Mouse (Mus musculus): ENCODE results near the gene Tmem63a. TPM values are rescaled to one million over a fixed set of nuclear protein-coding genes. Genes with fewer than 3 reads are reported as not detected.

Gene Tmem63a
- total RNA-seq, 2 experiments from 2014 or later, result 6.6 to 8.5 TPM

DNA sequence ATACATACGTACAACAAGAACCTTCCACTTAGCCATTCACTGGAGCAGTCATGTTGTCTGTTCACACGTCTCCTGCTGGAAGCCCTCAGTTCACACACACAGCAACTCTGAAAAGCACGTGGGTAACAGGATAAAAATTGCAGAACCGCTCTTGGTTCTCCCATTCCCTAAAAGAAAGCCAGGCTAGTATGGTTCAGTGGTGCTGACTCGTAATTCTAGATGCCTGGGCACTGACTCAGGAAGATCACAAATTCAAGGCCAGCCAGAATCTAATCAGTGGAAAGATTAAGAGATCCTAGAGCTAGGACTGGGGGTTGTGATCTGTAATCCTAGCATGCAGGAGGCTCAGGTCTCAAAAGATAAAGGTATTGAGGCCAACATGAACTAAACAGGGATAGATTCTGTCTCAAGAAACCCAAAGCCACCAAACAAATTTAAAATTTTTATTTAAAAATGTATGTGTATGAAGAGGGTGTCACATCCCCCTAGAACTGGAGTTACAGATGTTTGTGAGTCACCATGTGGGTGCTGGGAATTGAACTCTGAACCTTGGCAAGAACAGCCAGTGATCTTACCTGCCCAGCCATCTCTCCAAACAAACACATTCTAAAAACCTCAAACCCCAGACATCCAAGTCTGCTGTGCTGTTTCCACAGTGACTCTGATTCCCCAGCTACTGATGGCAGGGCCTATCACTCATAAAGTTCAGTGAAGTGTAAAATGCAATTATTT is 78.8 kb downstream of the Tmem63a start, which contains the start of gene Ephx1:
TSS of gene Ephx1 (minus strand) at position 149 of the 732 bp plus-strand sequence.
- no peak for ATAC-seq (replicated peaks; ENCODE audit: low FRiP score, poor library complexity, severe bottlenecking)

DNA sequence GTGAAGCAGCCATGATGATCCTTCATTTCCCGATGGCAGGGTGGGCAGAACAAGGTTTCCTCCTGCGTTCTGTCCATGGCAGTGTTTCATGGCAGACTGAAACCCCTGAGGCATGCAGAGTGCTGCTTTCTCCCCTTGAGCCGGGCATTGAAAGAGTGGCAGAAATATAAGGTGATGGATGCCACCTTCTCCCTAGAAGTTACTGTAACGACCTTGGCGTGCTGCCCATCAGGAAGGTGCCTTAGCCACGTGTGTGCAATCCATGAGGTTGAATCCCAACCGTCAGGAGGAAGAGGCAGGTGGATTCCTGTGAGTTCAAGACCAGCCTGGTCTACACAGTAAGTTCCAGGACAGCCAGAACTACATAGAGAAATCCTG is 79.3 kb downstream of the Tmem63a start:
- ATAC-seq (replicated peaks; ENCODE audit: low FRiP score, poor library complexity, severe bottlenecking), result no peak

DNA sequence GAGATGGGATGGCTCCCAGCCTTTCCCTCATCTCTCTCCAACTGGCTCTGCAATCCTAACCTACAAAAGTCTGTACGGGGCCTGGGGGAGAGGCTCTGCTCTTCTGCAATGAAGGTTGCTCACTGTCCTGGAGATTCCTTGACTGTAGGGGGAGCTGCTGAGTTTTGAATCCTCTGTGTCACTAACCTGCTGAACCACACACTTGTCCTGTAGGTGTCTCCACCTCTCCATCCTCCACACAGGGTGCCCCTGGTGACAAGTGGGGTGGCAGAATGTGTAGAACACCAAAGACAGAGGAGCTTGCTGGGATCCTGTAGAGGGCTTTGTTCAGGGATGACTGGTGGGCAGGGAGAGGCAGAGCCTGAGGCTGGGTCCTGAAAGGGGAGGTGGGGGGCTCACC is 80.1 kb downstream of the Tmem63a start:
- ATAC-seq (replicated peaks; ENCODE audit: low FRiP score, poor library complexity, severe bottlenecking), result peak; percentile 86

Other genes starting within 250 kb of the Tmem63a start
- not detected in 2 replicates for gene Mixl1, start 245.3 kb upstream of the Tmem63a start, total RNA-seq (2015; ENCODE audit: low replicate concordance)
- 0.28 TPM in 1 of 2 replicates, not detected in the other for gene Mixl1, start 245.3 kb upstream of the Tmem63a start, total RNA-seq (2017; ENCODE audit: low replicate concordance)
- gene Acbd3, start 216.3 kb upstream of the Tmem63a start, total RNA-seq (2015; ENCODE audit: low replicate concordance), result 7.9 and 9.6 TPM in 2 replicates
- gene Acbd3, start 216.3 kb upstream of the Tmem63a start, total RNA-seq (2017; ENCODE audit: low replicate concordance), result 12.3 and 16.4 TPM in 2 replicates
- gene H3f3a, start 128.4 kb upstream of the Tmem63a start, total RNA-seq (2015; ENCODE audit: low replicate concordance), result 966 and 1,002 TPM in 2 replicates
- gene H3f3a, start 128.4 kb upstream of the Tmem63a start, total RNA-seq (2017; ENCODE audit: low replicate concordance), result 1,471 and 1,473 TPM in 2 replicates
- gene Sde2, start 91.2 kb upstream of the Tmem63a start, total RNA-seq (2015; ENCODE audit: low replicate concordance), result 17.3 and 29.4 TPM in 2 replicates
- 34.7 and 53.5 TPM in 2 replicates for gene Sde2, start 91.2 kb upstream of the Tmem63a start, total RNA-seq (2017; ENCODE audit: low replicate concordance)
- not detected in 2 replicates for gene Lefty2, start 49.2 kb upstream of the Tmem63a start, total RNA-seq (2015; ENCODE audit: low replicate concordance)
- not detected in 2 replicates for gene Lefty2, start 49.2 kb upstream of the Tmem63a start, total RNA-seq (2017; ENCODE audit: low replicate concordance)
- gene Pycr2, start 38.1 kb upstream of the Tmem63a start, total RNA-seq (2015; ENCODE audit: low replicate concordance), result 9.0 and 9.8 TPM in 2 replicates
- gene Pycr2, start 38.1 kb upstream of the Tmem63a start, total RNA-seq (2017; ENCODE audit: low replicate concordance), result 5.8 and 7.0 TPM in 2 replicates
- not detected in 2 replicates for gene Lefty1, start 7.3 kb upstream of the Tmem63a start, total RNA-seq (2015; ENCODE audit: low replicate concordance)
- not detected in 2 replicates for gene Lefty1, start 7.3 kb upstream of the Tmem63a start, total RNA-seq (2017; ENCODE audit: low replicate concordance)
- gene Ephx1, start 78.6 kb downstream of the Tmem63a start, total RNA-seq (2015; ENCODE audit: low replicate concordance), result 6.1 and 12.5 TPM in 2 replicates
- gene Ephx1, start 78.6 kb downstream of the Tmem63a start, total RNA-seq (2017; ENCODE audit: low replicate concordance), result 3.3 TPM in 1 of 2 replicates, not detected in the other
- gene 9130409I23Rik, start 108.9 kb downstream of the Tmem63a start, total RNA-seq (2015; ENCODE audit: low replicate concordance), result not detected in 2 replicates
- not detected in 2 replicates for gene 9130409I23Rik, start 108.9 kb downstream of the Tmem63a start, total RNA-seq (2017; ENCODE audit: low replicate concordance)
- 6.5 and 12.7 TPM in 2 replicates for gene Nvl, start 201.9 kb downstream of the Tmem63a start, total RNA-seq (2015; ENCODE audit: low replicate concordance)
- gene Nvl, start 201.9 kb downstream of the Tmem63a start, total RNA-seq (2017; ENCODE audit: low replicate concordance), result 10.1 and 11.4 TPM in 2 replicates
- 21.5 and 49.3 TPM in 2 replicates for gene Cnih4, start 202.3 kb downstream of the Tmem63a start, total RNA-seq (2015; ENCODE audit: low replicate concordance)
- gene Cnih4, start 202.3 kb downstream of the Tmem63a start, total RNA-seq (2017; ENCODE audit: low replicate concordance), result 13.2 and 39.6 TPM in 2 replicates

All from erythroblast, adult 5-6 weeks (primary cell).